Mouse (Mus musculus) heart, postnatal 0 days (tissue): ENCODE measurements at regions not wholly inside any gene's neighbourhood (a gene's known extent, or its start where the extent isn't known, plus 50 kb on each side); places are given as distances from the start of the nearest gene placed in this dataset.
"Not testable (repeated sequence)": the region's sequence is repeated elsewhere in the genome, so short reads cannot be mapped to it uniquely, and the experiment has no call there.

Experiments used
- ATAC-seq: fragments of 200-750 bp; cut with Nextera tagmentation; 2 replicates; pipeline ENCODE4 v1.8.0; 2017; ENCODE audit warnings: low read depth, moderate number of reproducible peaks, moderate library complexity; ENCODE audit not compliant: insufficient read depth
- DNase-seq: peaks from one replicate; pipeline ENCODE4 v3.0.0-alpha.2; 2016; ENCODE audit warnings: low spot score
- H3K27ac ChIP-seq: fragments of 300-500 bp; sonication (generic); 2 replicates; pipeline ENCODE4 v1.5.1; 2014; ENCODE audit warnings: low read depth, mild to moderate bottlenecking
- H3K27me3 ChIP-seq: fragments of 300-500 bp; sonication (generic); 2 replicates; pipeline ENCODE4 v1.6.1; 2014; ENCODE audit warnings: low read length, mixed read lengths; ENCODE audit not compliant: control insufficient read depth, insufficient read depth
- H3K36me3 ChIP-seq: fragments of 300-500 bp; sonication (generic); replicated peaks from 2 replicates; pipeline ENCODE4 v1.6.1; 2014; ENCODE audit warnings: low read length, mixed read lengths; ENCODE audit not compliant: control insufficient read depth, insufficient read depth
- H3K4me1 ChIP-seq: fragments of 300-500 bp; sonication (generic); 2 replicates; pipeline ENCODE4 v1.6.1; 2014; ENCODE audit warnings: antibody characterized with exemption; ENCODE audit not compliant: control insufficient read depth, insufficient read depth
- H3K4me2 ChIP-seq: fragments of 300-500 bp; sonication (generic); 2 replicates; pipeline ENCODE4 v1.6.1; 2014; ENCODE audit warnings: low read depth, mild to moderate bottlenecking, low read length, moderate library complexity
- H3K4me3 ChIP-seq: fragments of 300-500 bp; sonication (generic); 2 replicates; pipeline ENCODE4 v1.5.1; 2014; ENCODE audit warnings: low read depth, low read length
- H3K9ac ChIP-seq: fragments of 300-500 bp; sonication (generic); replicated peaks from 2 replicates; pipeline ENCODE4 v1.6.1; 2014; ENCODE audit warnings: low read depth, low read length, mixed read lengths
- H3K9me3 ChIP-seq: fragments of 300-500 bp; sonication (generic); replicated peaks from 2 replicates; pipeline ENCODE4 v1.6.1; 2016; ENCODE audit warnings: low read length; ENCODE audit not compliant: control insufficient read depth
- CTCF ChIP-seq: IDR thresholded peaks from 2 replicates; pipeline ENCODE4 v1.5.1; 2016; ENCODE audit warnings: antibody characterized with exemption, control low read depth, low read depth
- EP300 ChIP-seq: IDR thresholded peaks from 2 replicates; pipeline ENCODE4 v1.6.1; 2016; ENCODE audit warnings: antibody characterized with exemption, low read depth
- WGBS: fragments of 180-500 bp; shearing (Covaris S2); extraction: QIAGEN DNeasy Blood & Tissue Kit; methylation state at CpG from one replicate; pipeline ENCODE4 v1.1.7; 2014; 5-methylcytosine and 5-hydroxymethylcytosine counted together

DNA sequence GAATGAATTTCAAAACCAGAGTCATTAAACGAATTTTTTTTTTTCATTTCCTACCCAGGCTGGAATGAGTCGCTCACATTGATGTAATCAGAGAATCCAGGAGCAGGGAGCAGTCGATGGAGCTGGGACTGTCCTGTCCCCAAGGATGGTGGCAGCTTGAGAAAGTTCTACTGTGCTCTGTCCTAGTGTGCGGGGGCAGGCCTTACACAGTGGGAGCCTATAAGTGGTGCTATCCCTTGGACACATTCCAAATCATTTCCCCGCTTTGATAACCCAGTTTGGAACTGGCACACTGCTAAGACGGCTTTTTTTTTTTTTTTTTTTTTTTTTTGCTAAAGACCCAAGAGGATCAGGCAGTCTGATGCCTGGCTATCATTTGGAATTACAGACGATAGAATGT lies 137.5 kb upstream of the 1700056E22Rik start:
- Histone ChIP-seq H3K4me1 (peaks cover 19% of the 10 kb centered on the region), H3K9ac (no peak overlapping the region), H3K4me2 (peak overlapping the region; percentile 14; the same call in 1 of the 2 replicates), H3K27me3 (no peaks in the 10 kb centered on the region), H3K36me3 (no peaks in the 10 kb centered on the region), H3K4me3 (no peak overlapping the region), H3K9me3 (no peaks in the 10 kb centered on the region), H3K27ac (peak overlapping the region; percentile 73)
- ATAC-seq = peak; percentile 54
- 14% methylated on average over 7 of the region's 7 CpGs for WGBS
- TF ChIP-seq CTCF = no peak
- no peak for TF ChIP-seq EP300
- DNase-seq = peak; percentile 54

DNA sequence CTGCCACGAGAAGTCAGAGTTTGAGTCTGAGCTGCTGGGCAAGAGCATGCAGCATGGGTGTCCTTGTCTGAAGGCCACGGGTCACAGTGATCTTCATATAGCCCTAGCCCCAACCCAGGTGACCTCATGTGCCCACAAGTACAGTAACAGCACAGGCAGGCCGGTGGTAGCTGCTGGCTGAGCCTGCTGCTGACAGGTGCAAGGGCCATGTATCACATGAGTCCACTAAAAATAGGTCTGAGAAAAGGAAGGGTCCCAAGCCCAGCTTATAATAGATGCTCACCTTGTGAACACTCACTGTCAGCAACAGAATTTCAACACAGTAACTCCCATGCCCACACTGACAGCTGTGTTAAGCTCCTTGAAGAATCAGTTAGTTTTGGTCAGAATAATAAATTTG lies 136.8 kb upstream of the 1700056E22Rik start:
- H3K9ac ChIP-seq = no peak overlapping the region
- 21% methylated on average over 3 of the region's 3 CpGs for WGBS
- ATAC-seq (peak; percentile 96), DNase-seq (peak; percentile 89)
- H3K27ac ChIP-seq = peak overlapping the region; percentile 73
- H3K27me3 ChIP-seq = no peaks in the 10 kb centered on the region
- no peak overlapping the region for H3K4me3 ChIP-seq
- no peaks in the 10 kb centered on the region for H3K36me3 ChIP-seq
- no peaks in the 10 kb centered on the region for H3K9me3 ChIP-seq
- 0 out of 2 replicates have a peak overlapping the region, but pooled peaks have one; percentile 14 for H3K4me2 ChIP-seq
- TF ChIP-seq CTCF (no peak), EP300 (peak; percentile 92)
- H3K4me1 ChIP-seq = peaks cover 19% of the 10 kb centered on the region

DNA sequence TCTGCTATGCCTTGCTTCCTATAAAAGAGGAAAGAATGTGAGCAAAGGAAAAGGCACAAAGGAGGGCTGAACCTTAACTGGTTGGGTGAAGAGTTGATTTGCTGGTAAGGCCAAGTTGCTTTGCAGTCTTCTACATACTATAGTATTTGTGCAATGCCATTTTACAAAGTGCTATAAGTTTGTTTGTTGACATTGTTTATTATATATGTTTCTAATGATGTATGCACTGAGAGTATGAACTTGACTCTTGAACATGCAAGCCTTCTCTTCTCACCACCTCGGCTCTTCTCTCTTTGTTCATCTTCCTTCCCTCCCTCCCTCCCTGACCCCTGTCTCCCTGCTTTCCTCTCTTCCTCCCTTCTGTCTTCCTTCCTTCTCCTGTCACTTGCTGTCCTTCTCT lies 135.9 kb upstream of the 1700056E22Rik start:
- WGBS = 59% methylated on average over 1 of the region's 1 CpGs
- Histone ChIP-seq H3K27ac (no peak overlapping the region), H3K4me1 (peaks cover 19% of the 10 kb centered on the region), H3K4me3 (no peak overlapping the region), H3K9me3 (no peaks in the 10 kb centered on the region), H3K27me3 (no peaks in the 10 kb centered on the region), H3K9ac (no peak overlapping the region), H3K36me3 (no peaks in the 10 kb centered on the region), H3K4me2 (no peak overlapping the region)
- DNase-seq = no peak
- no peak for ATAC-seq
- TF ChIP-seq EP300 (no peak), CTCF (no peak)

DNA sequence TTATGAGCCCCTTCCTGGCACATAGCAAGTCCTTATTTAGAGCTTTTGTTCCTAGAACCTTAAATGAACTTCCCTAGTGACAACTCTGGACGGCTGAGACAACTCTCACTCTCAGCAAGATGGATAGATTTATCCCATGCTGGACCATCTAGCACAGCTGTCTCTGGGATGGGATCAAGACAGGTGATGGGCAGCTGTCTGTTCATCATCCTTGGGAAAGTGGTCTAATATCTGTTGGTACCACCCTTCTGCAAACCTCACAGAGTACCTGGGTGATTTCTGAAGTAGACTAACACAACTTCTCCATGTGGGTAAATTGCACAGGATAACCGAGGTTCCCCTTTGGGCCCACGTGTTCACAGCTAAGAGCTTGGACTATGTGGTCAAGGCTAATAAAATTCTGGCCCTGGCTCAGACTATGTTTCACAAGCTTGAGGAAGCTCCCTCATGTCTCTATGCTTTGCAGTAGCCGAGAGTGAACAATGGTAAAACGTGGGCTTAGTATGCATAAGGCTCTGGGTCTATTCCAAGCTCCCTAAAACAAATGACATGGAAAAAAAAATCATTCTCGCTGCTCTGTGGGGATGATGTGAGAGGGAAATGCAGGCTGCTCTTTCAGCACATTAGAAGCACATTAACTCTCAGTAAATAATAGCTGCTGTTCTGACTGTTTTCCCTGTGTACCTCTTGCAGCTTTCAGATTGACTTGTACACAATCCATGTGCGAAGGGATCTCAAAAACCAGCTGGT lies 135.1 kb upstream of the 1700056E22Rik start:
- no peak overlapping the region for H3K27ac ChIP-seq
- no peak overlapping the region for H3K9ac ChIP-seq
- no peak for ATAC-seq
- DNase-seq = no peak
- no peaks in the 10 kb centered on the region for H3K36me3 ChIP-seq
- H3K4me1 ChIP-seq = peaks cover 19% of the 10 kb centered on the region
- H3K4me3 ChIP-seq = no peak overlapping the region
- WGBS = 51% methylated on average over 7 of the region's 7 CpGs
- no peak overlapping the region for H3K4me2 ChIP-seq
- H3K27me3 ChIP-seq = no peaks in the 10 kb centered on the region
- H3K9me3 ChIP-seq = no peaks in the 10 kb centered on the region
- TF ChIP-seq CTCF (no peak), EP300 (no peak)

DNA sequence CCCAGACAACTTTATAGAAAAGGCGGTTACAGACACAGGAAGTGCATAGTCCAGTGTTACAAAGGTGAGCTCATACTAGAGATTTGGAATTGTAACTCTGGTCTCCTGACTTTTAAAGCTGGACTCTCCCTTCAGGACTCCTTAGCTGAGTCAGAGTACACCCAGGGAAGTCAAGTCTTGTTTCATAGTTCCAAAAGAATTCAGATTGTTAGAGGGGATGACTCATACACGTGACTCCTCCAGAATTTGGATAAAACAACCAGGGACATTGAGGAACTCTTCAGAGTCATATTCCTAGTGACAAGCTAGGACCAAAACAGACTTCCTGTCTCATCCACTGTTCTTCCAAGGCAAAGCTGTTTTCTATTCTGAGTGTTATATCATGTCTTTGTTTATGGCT lies 132.8 kb upstream of the 1700056E22Rik start:
- H3K4me2 ChIP-seq = no peak overlapping the region
- no peak for TF ChIP-seq CTCF
- no peak for TF ChIP-seq EP300
- H3K27me3 ChIP-seq = no peaks in the 10 kb centered on the region
- no peak for DNase-seq
- ATAC-seq = no peak
- no peak overlapping the region for H3K4me3 ChIP-seq
- no peak overlapping the region for H3K27ac ChIP-seq
- no peaks in the 10 kb centered on the region for H3K9me3 ChIP-seq
- H3K4me1 ChIP-seq = peaks cover 8% of the 10 kb centered on the region
- no peaks in the 10 kb centered on the region for H3K36me3 ChIP-seq
- 60% methylated on average over 2 of the region's 2 CpGs for WGBS
- no peak overlapping the region for H3K9ac ChIP-seq

DNA sequence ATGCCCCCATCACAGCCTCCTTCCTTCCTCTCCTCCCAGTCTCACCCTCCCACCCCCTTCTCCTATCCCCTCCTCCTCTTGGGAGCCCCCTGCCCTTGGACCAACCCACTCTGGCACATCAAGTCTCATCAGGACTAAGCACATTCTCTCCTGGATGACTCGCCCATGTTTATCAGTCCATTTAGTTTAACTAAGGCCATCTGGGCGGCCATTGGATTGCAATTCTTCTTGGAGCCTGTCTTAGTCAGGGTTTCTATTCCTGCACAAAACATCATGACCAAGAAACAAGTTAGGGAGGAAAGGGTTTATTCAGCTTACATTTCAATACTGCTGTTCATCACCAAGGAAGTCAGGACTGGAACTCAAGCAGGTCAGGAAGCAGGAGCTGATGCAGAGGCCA lies 128.4 kb upstream of the 1700056E22Rik start:
- not testable (repeated sequence) for ATAC-seq, H3K4me2 ChIP-seq, H3K27me3 ChIP-seq, H3K27ac ChIP-seq, H3K9ac ChIP-seq, H3K4me1 ChIP-seq, H3K36me3 ChIP-seq, H3K9me3 ChIP-seq, H3K4me3 ChIP-seq, DNase-seq
- 80% methylated on average over 2 of the region's 2 CpGs for WGBS
